Mouse (Mus musculus): ENCODE results near the gene Ptpre.

DNA sequence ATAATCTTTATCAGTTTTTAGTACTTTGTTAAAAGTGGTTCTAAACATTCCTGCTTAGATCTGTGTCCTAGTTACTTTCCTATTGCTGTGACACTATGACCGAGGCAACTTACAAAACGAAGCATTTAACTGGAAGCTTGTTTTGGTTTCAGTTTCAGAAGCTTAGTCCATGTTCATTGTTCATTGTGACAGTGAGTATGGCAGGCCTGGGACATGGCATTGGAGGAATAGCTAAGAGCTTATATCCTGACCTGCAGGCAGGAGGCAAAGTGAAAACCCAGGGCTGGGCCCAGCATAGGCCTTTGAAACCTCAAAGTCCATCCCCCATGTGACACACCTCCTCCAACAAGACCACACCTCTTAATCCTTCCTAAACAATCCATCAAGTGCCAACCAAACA is 8.2 kb upstream of the Ptpre start:
- TF ChIP-seq CTCF (IDR thresholded peaks at IDR 0.05; ENCODE audit: borderline replicate concordance, extremely low read depth, insufficient read depth, insufficient read length) (no peak), POLR2A (IDR thresholded peaks at IDR 0.05; ENCODE audit: borderline replicate concordance, extremely low read depth, insufficient read depth, insufficient read length, poor library complexity, severe bottlenecking) (no peak)

All from brain, embryonic 14.5 days (tissue).